Mouse (Mus musculus) frontal cortex, postnatal 14 days (tissue): ENCODE measurements around the gene Sult4a1.
A peak's percentile ranks its signal among the peaks of the same experiment; 100 is the strongest.
"Not testable (repeated sequence)": the region's sequence is repeated elsewhere in the genome, so short reads cannot be mapped to it uniquely, and the experiment has no call there.

Experiments
- DNase-seq, 2 experiments: peaks; one replicate each; pipeline ENCODE4 v3.0.0; 2022; ENCODE audit warnings: low spot score in 2 of 2

Sult4a1 gene

DNA sequence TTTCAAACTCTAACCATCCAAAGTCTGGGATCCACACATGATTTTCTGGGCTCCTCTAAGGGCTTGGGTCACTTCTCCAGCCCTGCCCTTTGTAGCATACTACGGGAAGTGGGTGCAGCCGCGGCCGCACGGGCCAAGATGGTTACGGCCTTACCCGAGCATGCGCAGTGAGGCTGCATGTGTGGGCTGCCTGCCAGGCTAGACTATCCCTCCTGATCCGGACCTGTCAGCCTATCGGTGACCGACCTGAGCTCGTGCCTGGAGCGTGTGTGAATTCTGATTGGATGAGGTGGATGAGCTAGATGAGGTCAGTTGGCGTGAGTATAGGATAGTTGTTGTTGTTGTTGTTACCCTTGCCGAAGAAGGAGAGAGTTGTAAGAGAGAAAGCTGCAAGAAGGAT lies 8.0 kb downstream of the Sult4a1 start:
- not testable (repeated sequence) for DNase-seq

DNA sequence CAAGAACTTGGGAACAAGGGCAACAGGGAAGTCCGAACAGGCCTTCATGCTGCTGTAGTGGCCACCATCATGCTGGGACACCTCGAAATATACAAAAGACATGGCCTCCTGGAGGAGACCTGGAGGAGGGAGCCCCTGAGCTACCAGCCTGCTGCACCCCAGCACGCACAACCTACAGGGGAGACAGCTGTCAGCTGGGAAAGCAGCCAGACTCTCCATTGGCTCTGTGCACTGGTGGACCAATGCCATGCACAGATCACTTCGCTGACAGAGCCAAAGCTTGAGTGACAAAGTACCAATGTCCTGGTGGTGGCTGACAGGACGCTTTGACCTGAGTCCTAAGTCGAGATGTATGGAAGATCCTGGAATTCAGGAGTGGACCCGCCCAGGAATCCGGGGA lies 9.5 kb downstream of the Sult4a1 start:
- no peak for DNase-seq

DNA sequence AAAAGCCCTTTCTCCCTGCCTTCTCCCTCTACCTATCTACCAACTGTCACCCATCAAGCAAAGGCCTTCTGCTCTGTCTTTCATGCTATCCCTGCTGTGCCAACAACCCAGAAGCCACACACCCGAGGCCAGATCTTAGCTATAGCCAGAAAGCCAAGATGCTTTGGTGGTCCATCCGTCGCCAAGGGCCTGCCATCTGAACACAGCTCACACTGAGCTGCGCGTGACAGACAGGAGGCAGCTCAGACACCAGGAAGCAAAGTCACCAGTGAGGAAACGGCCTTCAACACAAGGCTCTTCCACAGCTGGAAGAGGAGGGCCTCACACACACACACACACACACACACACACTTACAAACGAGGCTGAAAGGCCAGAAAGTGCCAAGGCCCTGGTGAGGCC lies 10.6 kb downstream of the Sult4a1 start:
- no peak for DNase-seq

DNA sequence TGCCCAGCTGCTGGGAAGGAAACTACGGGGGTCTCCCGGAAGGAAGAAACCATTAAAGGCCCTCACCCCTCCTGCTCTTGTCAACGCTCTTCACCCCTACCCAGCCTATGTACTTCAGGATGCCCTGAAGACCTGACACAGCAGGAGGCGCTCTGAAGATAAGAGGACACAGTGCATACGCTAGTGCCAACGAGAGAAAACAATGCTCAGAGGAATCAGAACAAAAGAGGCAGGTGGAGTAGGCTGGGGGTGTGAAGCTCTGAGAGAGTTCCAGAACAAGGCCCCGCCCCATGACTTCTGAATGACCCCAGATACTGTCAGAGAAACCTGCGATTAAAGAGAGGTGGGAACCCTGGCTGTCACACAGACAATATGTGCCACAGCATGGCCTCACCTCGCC lies 18.8 kb downstream of the Sult4a1 start:
- no peak for DNase-seq

DNA sequence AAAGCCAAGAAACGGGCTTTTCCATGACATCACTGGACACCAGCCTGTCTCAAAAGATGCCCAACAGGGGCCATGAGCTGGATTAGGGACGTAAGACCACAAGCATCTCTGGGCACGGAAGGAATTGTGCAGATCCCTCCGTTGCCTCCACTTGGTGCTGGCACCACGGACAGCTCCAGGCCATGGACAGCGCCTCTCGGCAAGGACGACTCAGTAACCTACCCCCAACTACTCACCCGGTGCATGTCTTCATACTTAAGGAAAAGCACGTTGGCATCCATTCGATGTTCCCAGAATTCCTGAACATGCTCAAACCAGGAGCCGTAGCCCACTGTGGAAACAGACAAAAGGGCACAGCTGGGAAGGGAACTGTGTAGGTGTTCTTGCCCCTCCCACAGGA lies 19.2 kb downstream of the Sult4a1 start:
- no peak for DNase-seq

DNA sequence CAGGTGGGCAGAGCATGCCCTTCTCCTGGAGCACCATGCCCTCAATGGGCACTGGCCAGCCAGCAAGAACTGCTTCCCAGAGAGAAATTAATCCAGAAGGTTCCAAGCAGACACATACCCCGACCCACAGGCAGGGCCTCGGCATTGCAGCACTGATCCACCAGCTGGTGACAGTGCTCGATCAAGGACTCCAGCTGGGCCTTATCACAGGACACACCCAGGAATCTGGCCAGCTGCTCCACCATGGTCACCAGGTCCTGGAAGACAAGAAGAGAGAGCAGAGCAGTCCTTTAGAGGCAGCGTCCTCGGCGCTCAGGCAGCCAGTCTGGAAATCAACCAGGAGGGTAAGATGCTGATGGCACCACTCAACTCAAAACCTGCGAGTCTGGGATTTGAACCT lies 25.5 kb downstream of the Sult4a1 start:
- DNase-seq, result no peak

DNA sequence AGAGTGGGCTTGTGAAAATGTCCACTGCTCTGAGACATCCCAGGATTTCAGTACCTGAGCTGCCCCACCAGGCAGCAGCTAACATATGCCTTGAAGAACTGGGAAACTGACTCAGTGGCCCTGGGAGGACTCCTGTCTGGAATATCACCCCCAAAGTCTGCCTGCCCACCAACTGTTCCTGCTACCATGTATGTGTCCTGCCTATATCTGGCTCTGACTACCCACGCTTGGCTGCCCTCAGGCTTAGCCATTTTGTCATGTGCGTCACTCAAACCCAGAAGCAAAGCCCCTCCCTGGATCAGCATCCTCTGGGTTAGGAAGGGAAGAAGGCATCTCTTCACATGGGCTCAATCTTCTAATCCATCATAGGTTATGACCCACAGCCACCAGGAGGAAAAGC lies 26.0 kb downstream of the Sult4a1 start:
- DNase-seq, result no peak

DNA sequence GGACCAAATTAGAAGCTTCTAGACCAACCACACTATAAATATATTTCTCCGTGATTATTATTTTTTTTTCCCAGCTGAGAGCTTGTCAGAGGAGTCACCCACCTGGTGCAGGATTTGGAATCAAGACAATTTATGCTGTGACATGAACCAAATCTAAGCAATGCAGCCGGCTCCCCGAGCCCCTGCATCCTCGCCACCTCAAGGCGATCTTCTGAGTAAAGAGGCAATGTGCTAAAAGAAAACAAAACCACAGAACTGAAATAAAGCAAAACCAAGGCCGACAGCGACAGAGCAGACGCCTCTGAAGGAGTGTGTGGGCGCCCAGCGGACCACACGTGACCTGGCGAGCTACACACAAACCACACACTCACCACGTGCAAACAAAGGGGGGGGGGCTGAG lies 26.9 kb downstream of the Sult4a1 start:
- DNase-seq, result no peak

DNA sequence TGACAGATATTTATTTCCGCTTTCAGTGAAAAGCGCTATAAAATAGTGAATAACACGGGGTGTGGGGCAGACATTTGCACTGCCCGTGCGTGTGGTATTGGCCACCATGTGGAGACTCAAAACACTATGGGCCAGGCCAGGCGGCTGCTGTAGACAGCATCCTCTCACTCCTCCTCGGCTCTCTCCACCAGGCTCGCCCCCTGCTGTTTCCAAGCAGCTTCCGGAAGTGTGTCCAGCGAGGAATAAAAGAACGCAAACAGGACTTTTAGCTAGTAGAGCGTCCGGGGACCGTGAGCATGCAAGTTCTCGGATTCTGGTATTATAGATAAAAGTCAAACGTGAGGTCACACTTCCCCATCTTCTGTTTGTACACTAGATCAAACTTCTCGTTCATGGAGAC lies 28.4 kb downstream of the Sult4a1 start:
- no peak for DNase-seq

DNA sequence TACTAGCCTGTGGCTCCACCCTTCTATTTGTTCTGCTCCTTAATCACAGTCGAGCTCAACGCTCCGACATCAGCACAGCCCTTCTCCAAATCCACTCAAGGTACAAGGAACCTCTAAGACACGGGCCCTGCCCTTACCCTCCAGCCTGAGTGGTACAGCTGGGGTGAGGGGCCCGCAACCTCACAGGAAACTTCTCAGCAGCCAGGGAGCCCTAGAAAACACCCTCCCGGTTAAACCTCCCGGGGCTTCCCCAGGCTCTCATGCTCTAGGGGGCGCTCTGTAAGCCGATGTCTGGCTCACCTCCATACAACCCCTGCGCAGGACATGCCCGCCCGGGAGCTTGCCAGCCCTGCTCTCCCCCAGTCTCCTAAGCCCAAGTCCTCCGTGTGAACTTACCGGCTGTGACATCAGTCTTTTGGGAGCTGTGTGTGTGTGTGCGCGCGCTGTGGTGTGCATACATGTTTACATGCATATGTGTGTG lies 30.8 kb downstream of the Sult4a1 start:
- DNase-seq, result no peak

DNA sequence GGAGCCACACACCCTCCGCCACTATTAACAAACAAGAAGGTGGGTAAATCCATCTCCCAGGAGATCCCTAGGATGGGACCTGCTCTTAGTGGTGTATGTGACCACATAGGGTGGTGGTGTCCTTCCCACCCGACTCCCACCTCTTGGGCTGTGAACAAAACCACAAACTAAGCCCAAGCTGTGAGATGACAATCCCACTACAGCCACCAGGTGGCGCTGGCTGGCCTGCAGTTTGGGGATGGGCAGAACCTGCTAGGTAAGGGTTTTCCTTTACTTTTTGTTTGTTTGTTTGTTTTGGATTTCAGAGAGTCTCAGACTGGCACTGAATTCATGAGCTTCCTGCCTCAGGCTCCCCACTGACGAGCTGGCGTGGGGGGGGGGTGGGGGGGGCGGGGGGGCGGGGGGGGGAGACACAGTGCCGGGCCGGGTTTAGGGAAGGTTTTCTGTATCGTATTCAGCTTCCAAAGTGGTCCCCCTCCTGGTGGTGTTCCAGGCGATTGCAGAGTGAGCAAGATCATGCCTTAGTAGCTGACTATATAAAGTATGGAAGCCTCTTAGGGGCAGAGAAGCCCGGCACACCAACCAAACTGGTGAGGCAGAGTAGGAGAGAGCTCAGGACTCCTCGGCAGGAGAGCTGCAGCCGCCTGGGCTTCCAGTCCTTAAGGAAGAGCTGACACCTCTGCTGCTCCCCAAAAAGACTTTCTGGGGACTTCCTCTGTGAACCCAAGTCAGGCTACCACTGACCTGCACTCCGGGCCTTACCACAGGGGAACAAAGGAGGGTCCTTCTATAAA lies 31.4 kb downstream of the Sult4a1 start:
- peak in 1 of 2 experiments; percentile 75 for DNase-seq

DNA sequence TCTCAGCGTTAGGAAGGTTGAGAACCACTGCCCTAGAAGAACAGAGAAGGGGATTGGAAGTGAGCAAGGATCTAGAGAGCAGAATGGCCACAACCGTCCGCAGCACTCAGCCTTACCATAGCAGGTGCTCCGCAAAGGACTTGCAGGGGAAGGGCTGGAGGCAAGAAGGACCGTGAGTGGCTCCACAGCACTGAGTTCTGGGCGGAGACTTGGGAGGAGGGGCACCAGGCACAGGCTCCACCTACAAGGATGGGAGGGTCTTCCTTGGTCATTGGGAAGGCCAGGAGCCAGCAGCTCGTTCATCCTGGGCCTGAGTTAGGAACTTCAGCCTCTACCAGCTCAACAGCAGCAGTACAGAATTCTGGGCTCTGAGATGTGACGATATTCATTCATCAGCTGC lies 32.5 kb downstream of the Sult4a1 start:
- no peak for DNase-seq

DNA sequence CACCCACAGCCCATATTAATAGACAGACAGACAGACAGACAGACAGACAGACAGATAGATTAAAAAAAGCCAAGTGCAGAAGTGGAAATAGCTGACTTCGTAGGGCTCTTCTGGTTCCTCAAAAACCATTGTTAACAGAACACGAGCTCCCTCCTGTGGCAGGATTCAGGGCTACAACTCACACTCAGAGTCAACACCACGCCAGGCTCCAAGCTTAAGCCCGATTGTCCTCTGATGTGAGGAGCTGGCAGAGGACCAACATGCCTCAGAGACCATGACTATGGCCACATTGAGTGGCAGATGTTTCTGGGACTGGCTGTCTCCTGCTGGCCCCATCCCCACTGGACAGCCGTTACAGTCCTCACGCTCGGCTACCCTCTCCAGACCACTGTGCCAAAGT lies 33.3 kb downstream of the Sult4a1 start:
- peak; percentile 82 to 86 for DNase-seq

DNA sequence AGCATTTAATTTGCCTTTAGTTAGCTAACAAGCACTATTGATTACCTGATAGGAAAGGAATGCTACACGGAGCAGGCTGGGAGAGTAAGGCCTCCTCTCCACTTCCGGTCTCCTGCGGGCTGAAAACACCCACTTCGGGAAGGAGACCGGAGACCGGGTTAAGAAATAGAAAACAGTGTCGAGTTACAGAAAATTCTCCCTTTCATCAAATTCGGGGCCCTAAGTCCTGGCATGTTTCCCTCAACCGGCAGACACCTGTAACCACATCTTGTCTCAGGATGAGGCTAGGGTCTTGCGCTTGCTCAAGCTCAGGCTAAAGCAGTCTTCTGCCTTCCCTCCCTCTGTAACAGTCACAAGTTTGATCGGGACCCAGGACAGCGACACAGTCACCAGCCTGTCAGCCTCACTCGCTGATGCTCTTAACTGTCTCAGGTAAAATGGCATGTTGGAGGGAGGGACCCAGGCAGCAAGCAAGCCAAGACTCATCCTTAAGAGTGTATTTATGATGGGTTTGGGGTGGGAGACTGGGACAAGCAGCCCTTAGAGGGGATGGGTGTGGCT lies 35.4 kb downstream of the Sult4a1 start:
- no peak for DNase-seq

DNA sequence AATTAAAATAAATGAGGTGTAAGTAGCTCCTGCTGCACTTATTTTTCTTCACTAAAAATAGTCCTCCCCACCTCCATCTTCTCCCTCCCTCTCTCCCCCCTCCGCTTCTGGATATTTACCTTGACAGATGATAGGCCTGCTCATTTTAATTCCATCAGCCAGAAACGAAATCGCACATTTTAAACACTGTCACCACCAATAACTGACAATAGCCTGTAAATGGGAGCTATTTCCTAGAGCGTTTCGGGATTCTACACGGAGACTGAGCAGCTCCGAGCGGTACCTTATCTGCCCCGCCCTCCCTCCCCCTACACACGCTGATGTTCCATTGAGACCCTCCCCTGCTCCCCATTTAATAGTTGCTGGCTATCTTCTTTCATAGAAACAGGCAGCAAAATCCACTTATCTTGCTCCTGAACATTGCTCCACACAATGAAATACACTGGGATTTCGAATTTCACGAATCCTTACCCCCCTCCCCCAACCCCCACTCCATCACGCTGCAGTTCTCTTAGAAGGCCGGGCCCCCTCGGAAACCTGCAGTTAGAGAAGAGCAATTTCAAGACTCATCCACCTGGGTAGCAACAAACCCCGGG lies 36.0 kb downstream of the Sult4a1 start:
- no peak for DNase-seq

DNA sequence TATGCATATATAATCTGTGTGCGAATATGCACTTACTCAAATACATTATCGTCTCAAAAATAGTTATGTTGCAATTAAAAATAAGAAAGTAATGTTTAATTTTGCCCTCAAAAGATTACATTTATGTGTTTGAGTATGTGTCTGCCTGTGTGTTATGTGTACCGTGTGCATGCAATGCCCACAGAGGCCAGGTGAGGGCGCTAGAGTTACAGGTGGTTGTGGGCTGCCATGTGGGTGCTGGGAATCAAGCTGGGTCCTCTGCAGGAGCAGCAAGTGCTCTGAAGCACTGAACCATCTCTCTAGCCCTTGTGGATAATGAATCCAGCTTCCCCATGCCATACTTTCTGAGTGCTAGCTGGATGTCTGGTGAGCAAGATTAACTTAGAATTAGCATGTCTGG lies 39.9 kb downstream of the Sult4a1 start:
- no peak for DNase-seq

DNA sequence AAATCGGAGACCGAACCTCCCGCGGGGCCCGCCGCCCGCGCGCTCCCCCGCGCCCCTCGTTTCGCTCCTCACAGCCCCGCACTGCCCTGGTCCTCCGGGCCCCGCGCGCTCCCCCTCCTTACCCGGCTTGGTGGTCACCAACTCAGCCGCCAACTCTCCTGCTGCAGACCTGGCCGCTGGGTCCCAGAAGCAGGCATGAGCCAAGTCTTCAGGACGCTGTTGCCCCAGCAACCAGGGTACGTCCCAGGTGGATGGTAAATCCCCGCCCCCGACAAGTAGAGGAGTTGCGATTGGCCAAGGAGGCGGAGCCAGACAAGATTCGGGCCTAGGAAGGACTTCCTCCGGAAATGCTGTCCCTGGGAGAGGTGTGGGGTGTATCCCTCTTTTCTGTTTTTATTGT lies 40.4 kb downstream of the Sult4a1 start, which contains the start of gene Efcab6:
Gene Efcab6, minus strand, starts transcription at position 240 of the 400 bp plus-strand sequence.
- peak in 1 of 2 experiments; percentile 57 for DNase-seq

DNA sequence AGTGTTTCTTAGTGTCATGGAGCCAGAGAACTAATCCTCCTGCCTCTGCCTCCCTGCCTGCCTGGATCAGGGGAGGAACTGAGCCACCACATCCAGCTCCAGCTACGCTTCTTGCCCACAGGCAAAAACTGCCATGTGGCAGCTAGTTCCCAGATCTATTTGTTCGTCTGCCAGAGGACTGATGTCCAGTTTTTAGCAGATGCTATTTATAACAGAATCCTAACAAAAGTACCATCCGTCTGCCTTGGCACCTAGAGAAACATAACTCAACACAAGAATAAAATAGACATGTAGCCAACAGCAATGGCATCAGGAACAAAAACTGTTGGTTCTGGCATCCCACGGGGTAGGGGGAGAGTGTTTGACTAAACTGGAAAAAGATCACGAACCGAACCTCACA lies 46.7 kb downstream of the Sult4a1 start:
- DNase-seq, result no peak

DNA sequence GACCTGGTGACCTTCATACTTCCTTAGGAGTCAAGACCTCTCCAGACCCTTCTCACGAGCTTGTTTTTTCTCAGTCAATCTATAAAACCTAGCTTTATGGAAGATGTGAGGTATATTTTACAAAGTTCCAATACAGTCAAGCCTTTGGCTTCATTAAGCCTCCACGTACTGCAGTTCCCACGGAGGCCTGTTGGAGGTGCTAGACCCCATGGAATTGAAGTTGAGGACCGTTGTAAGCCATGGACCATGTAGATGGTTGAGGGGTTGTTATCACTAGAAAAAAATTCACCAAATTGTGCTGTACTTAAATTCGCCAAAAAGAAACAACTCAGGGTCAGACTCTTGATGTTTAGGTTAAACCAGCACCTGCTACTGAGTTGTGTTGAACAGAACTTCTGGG lies 49.5 kb downstream of the Sult4a1 start:
- DNase-seq, result no peak

DNA sequence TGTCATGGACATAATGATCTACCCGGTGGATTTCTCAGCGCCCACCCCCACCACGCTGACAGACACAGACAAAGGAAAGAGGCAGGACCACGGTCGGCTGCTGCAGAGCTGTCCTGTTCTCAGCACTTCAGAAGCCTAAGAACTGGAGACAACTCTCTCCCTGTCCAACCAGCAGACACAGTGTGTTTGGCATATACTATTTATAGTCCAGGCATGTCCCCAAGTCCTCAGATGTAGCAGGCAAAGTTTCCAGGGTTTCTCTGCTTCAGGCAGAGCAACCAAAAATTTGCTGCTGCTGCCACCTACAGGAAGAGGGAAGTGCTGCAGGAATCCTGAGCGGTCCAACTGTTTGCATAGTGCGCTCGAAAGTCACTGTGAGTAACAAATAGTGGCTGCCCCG lies 51.7 kb downstream of the Sult4a1 start:
- DNase-seq, result peak; percentile 61 to 87

DNA sequence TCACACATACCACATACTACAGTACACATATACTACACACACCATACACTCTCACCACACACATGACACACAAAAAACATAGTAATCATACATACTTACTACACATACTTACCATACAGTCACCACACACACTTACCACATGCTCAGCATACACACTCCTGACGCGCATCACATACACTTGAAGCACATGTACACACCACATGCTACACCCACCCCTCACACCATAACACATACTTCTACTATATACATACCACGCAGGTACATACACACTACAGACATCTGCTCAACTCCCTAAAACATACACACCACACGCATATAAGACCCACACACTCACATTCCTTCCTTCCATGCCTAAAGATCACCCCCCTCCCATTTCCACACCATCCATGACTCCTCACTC lies 52.3 kb downstream of the Sult4a1 start:
- DNase-seq, result no peak

DNA sequence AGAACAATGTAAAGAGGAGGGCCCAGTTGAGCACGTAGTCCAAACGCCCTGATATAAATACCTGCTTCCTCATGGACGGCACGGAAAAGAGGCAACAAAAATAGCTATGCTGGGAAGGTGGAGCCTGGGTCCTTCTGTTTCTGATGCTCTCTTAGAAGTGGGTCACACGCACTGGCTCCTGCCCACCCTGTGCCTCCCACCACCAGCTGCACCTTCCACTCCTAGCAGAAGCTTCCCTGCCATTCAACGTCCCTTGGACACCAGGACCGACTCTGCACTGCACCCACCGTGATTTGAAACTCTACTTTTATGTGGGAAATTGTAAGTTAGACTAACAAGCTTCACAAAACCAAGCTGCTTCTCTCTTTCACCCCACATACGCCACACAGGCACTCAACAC lies 53.2 kb downstream of the Sult4a1 start:
- DNase-seq, result no peak

DNA sequence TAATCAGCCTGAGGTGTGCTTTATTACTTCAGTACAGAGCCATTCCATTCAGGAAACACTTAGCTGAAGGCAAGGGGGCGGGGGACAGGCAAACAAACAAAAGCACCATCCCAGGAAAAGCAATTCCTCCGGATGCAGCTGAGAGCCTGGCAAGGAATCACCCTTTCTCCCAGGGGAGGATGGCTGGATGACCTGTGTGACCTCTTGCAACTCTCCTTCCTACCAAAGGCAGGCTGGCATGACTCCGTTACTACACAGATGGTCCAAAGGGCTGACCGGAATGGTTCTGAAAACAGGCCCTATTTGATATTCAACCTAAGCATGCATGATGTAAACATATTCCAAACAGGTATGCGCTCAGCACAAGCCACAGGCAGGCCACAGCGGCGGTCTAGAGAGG lies 56.0 kb downstream of the Sult4a1 start:
- DNase-seq, result no peak
